9 mouse cellular contexts compared by ENCODE assay signal in the genomic region with DNA sequence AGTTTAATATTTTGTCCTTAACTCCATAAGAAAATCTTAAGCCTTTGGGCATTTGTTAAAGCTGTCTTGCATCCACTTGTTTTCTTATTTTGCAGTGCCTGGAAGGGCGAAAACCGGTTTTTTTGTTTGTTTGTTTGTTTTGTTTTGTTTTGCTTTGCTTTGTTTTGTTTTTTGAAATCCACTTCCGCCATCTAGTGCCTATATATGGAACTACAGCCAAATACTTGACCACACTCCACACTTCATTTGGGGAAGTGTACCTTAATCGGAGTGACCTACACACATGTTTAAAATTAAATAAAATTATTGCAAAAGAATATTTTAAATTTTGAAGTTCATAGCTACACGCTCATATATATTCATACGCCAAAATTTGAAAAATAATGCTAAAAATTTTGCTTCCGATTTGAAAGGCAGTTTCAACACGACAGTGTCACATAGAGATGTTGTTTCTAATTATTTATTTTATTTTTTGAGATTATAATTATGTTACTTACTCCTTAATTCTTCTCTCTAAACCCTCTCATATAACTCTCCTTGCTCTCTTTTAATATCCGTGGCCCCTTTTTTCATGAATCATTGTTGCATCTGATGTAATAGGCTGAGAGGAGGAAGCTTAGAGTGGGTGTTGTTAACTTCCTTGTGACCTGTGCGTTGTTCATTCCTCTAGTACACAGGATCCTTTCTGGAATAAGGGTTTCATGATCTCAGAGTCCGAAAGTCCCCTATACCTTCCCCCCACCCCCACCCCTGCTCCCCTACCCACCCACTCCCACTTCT.
A peak's percentile ranks its signal among the peaks of the same experiment; 100 is the strongest.
DNase-seq lines count a peak whose midpoint lies in the region; ATAC-seq lines count a peak whose summit lies in the region.
"Had no signal": no experiment of that assay in that cellular context is flagged by ENCODE, and none has a peak within 500 bp of the region (broad histone marks: within the 10 kb centered on the region; RNA-seq: fewer than 3 reads in every experiment).

No protein-coding gene starts in this region.

- no peak overlapping the region for H3K4me3 ChIP-seq in kidney, embryonic 14.5 days (ENCODE audit: low read length)

- no peak overlapping the region for H3K4me2 ChIP-seq in kidney, embryonic 14.5 days (replicated peaks; ENCODE audit: low read depth, low read length)

- H3K4me1 ChIP-seq in kidney, embryonic 14.5 days (ENCODE audit: control insufficient read depth, insufficient read depth, low read length) = no peaks in the 10 kb centered on the region

- H3K9ac ChIP-seq in kidney, embryonic 14.5 days (ENCODE audit: low read depth, low read length) = no peak overlapping the region

- no peak overlapping the region for H3K27ac ChIP-seq in kidney, embryonic 14.5 days (ENCODE audit: low read depth, low read length)

- 42% methylated on average over 11 of the region's 11 CpGs for WGBS in kidney, embryonic 14.5 days

- no peak for ATAC-seq in kidney, embryonic 14.5 days (ENCODE audit: low FRiP score, low TSS enrichment)
- 0 out of 2 replicates have a peak, but pooled peaks have one; percentile 52 for ATAC-seq in common myeloid progenitor, adult 5-6 weeks (replicated peaks; ENCODE audit: low read depth, poor library complexity, severe bottlenecking)

- no peaks in the 10 kb centered on the region for H3K9me3 ChIP-seq in kidney, embryonic 14.5 days (ENCODE audit: control insufficient read depth, low read length)

- peak; percentile 11 for DNase-seq in kidney, adult 9 months
- DNase-seq in 3T3-L1 (ENCODE audit: low read depth, low spot score) (peak; percentile 19), 416B (ENCODE audit: low read depth) (peak; percentile 75)
- no peak for DNase-seq in spleen, postnatal 10 days (ENCODE audit: low spot score in 2 of 2)
- DNase-seq in kidney, adult 8-10 months = no peak
- DNase-seq: gastrocnemius, postnatal 25 days; right cerebral cortex, postnatal 14 days had no signal

- no peaks in the 10 kb centered on the region for H3K27me3 ChIP-seq in kidney, embryonic 14.5 days (ENCODE audit: control insufficient read depth, insufficient read depth, low read length)

- no peaks in the 10 kb centered on the region for H3K36me3 ChIP-seq in kidney, embryonic 14.5 days (ENCODE audit: control insufficient read depth, insufficient read depth, low read length)

Comparison
In these comparisons a context has a peak if more than half of its experiments do, and no peak if none do; other contexts are left out.
1. DNase-seq: peak in kidney, adult 9 months (single experiment), 3T3-L1 (single experiment) and 416B (single experiment); none in spleen, postnatal 10 days (0 of 2) and kidney, adult 8-10 months (0 of 2).